Mouse (Mus musculus) ES-Bruce4 (cell line): Measurements from ENCODE around the gene Clcn2. TPM values are rescaled to one million over a fixed set of nuclear protein-coding genes. Genes with fewer than 3 reads are reported as not detected.
A peak's percentile ranks its signal among the peaks of the same experiment; 100 is the strongest.

Source experiments
- H3K27ac ChIP-seq: 2 replicates; pipeline ENCODE4 v1.5.1; 2012; ENCODE audit warnings: low read length, inconsistent platforms; ENCODE audit not compliant: insufficient read depth
- H3K27me3 ChIP-seq: 2 replicates; pipeline ENCODE4 v1.6.1; 2012; ENCODE audit warnings: mild to moderate bottlenecking, low read length, inconsistent platforms; ENCODE audit not compliant: control insufficient read depth, poor library complexity, insufficient read depth, severe bottlenecking
- H3K36me3 ChIP-seq: 2 replicates; pipeline ENCODE4 v1.6.1; 2012; ENCODE audit warnings: inconsistent platforms, mild to moderate bottlenecking, low read length, moderate library complexity; ENCODE audit not compliant: control insufficient read depth, poor library complexity, insufficient read depth, severe bottlenecking
- H3K4me1 ChIP-seq: one replicate; pipeline ENCODE4 v1.8.1; 2011; ENCODE audit warnings: low read length; ENCODE audit not compliant: control insufficient read depth, insufficient read depth
- H3K4me3 ChIP-seq: 2 replicates; pipeline ENCODE4 v1.5.1; 2011; ENCODE audit warnings: low read depth, mild to moderate bottlenecking, low read length
- H3K9ac ChIP-seq: 2 replicates; pipeline ENCODE4 v1.6.1; 2012; ENCODE audit warnings: low read depth, mild to moderate bottlenecking, inconsistent platforms; ENCODE audit not compliant: poor library complexity, severe bottlenecking
- H3K9me3 ChIP-seq: replicated peaks from 2 replicates; pipeline ENCODE4 v1.6.1; 2012; ENCODE audit warnings: mild to moderate bottlenecking, low read length, inconsistent platforms; ENCODE audit not compliant: control insufficient read depth, poor library complexity, insufficient read depth, severe bottlenecking
- CTCF ChIP-seq: IDR thresholded peaks from one replicate; pipeline ENCODE4 v1.8.1; 2011; ENCODE audit warnings: low read depth, low read length
- EP300 ChIP-seq: IDR thresholded peaks from 2 replicates; pipeline ENCODE4 v1.6.1; 2011; ENCODE audit warnings: low read depth, low read length; ENCODE audit not compliant: insufficient read depth
- POLR2A ChIP-seq: IDR thresholded peaks from one replicate; pipeline ENCODE4 v1.8.1; 2011; ENCODE audit warnings: low read length; ENCODE audit not compliant: insufficient read depth
- polyA plus RNA-seq: library from polyadenylated mRNA; stranded (reverse); fragments of >200 nt; gene quantifications from 2 replicates; pipeline ENCODE4 v1.2.4, GENCODE M21; 2011; ENCODE audit warnings: low read depth; ENCODE audit not compliant: missing spikeins, insufficient read depth, insufficient read length

Gene Clcn2
- polyA plus RNA-seq, 1 experiment: 8.8 TPM

DNA sequence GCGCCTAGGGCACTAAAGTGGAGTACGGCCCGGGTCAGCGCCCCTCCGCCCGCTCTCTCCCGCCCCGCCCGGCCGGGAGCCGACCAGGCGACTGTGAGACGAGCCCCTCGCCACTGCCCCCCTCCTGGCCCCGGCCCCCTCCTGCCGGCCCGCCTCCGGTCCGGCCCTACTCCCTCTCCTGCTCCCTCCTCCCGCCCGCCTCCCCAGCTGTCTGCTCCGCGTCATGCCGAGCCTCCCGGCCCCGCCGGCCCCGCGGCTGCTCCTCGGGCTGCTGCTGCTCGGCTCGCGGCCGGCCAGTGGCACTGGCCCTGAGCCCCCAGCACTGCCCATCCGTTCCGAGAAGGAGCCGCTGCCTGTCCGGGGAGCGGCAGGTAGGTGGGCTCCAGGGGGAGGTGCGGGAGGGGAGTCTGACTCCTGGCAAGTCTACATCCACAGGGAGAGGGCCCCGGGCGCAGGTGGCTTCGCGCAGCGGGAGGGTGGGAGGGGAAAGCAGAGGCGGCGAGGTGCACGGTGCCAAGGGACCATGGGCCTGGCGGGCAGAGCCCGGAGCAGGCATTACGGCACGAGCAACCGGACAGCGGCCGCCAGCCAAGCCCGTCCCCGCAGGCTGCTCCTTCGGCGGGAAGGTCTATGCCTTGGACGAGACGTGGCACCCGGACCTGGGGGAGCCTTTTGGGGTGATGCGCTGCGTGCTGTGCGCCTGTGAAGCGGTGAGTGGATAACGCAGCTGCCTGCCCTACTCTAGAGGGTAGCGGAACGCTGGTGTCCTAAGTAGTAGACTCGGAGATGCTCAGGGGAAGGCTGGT is 15.6 kb upstream of the Clcn2 start, which contains the start of gene Chrd:
Chrd (plus strand) TSS at position 203 of the 806 bp plus-strand sequence.
- H3K27me3 ChIP-seq: peaks cover 3% of the 10 kb centered on the region; the same call in 1 of the 2 replicates

DNA sequence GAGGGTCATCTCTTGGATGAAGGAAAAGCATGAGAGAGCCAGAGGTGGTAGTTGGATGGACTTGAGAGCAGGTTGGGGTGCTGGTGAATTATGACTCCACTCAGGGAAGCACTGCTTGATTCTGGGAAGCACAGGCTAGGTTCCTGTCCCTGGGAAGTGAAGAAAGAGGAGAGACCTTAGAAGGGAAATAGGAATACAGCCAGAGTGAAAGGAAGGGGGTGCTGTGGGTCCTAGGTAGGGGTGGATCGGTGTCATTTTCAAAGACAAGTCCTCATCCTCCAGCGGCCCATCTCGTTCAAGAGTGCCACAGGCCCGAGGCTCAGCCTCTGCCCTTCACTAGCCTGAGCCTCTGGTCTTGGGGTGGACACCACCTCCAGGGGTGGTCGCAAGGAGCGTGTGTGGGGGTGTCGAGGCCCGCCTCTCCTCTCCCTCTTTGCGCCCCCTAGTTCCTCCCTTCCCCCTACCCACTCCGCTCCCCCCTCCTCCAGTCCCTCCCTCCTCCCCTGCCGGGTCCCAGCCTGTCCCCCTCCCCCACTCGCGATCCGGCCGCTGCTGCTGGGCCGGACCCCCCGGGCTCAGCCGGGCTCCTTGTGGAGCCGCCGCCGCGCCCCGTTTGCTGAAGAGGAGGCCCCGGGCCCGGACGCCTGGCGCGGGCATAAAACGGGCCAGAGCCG is 14.8 kb upstream of the Clcn2 start:
- TF ChIP-seq CTCF (no peak), POLR2A (no peak), EP300 (no peak)
- Histone ChIP-seq H3K27ac (no peak overlapping the region), H3K9ac (peak overlapping the region; percentile 84), H3K27me3 (peaks cover 3% of the 10 kb centered on the region; the same call in 1 of the 2 replicates), H3K36me3 (no peaks in the 10 kb centered on the region), H3K4me1 (peaks cover 2% of the 10 kb centered on the region), H3K4me3 (peak overlapping the region; percentile 45), H3K9me3 (no peaks in the 10 kb centered on the region)

More for the DNA sequence above, 15.6 kb upstream of the Clcn2 start, which contains the start of gene Chrd:
- H3K36me3 ChIP-seq: no peaks in the 10 kb centered on the region
- peak within 1 kb of the TSS; percentile 45 for H3K4me3 ChIP-seq
- no peaks in the 10 kb centered on the region for H3K9me3 ChIP-seq
- TF ChIP-seq POLR2A (no peak), EP300 (no peak), CTCF (no peak)
- H3K4me1 ChIP-seq: peaks cover 2% of the 10 kb centered on the region
- H3K9ac ChIP-seq: peak within 1 kb of the TSS; percentile 84
- H3K27ac ChIP-seq: no peak within 1 kb of the TSS

DNA sequence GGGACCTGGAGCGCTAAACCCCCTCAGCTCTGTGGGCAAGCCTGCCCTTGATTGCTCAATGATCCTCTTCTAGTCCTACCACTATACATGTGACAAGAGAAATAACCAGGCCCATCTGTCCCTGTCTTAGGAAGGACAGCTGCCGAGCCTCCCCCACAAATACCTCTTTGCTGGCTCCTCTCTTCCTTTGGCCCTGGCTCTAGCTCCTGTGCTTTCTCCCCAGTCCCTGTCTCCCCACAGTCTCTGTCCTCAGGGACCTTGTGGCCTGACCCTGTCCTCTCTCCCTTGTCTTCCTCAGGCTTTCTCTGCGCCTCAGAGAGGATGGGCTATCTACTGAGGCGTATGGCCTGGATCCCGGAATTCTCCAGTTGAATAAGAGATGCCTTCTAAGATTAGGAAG is 14.1 kb upstream of the Clcn2 start:
- Histone ChIP-seq H3K4me1 (peaks cover 2% of the 10 kb centered on the region), H3K36me3 (no peaks in the 10 kb centered on the region), H3K27ac (no peak overlapping the region), H3K9me3 (no peaks in the 10 kb centered on the region), H3K27me3 (peaks cover 3% of the 10 kb centered on the region; the same call in 1 of the 2 replicates), H3K4me3 (no peak overlapping the region), H3K9ac (no peak overlapping the region)
- TF ChIP-seq EP300 (no peak), CTCF (no peak), POLR2A (no peak)

DNA sequence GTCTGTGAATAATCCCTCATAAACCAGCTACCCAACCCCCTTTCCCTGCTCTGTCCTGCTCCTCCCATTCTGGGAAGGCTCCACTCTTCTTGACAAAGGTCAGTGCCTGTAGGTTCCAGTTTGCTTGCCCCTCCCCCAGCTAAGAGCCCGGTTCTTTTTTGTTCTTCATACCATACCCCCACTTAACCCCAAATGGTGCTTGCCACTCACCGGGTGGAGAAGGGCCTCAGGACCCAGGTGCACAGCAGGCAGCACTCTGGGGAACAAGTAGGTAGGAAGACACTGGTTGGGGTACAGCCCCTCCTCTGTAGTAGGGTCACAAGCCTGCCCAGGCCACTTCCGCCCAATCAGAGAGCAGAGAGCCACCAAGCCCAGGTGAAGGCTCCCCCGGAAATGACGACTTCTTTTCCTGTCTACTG is 12.8 kb upstream of the Clcn2 start:
- peak overlapping the region; percentile 49; the same call in 1 of the 2 replicates for H3K9ac ChIP-seq
- peaks cover 3% of the 10 kb centered on the region; the same call in 1 of the 2 replicates for H3K27me3 ChIP-seq
- no peak for TF ChIP-seq CTCF
- TF ChIP-seq EP300: no peak
- TF ChIP-seq POLR2A: no peak
- H3K27ac ChIP-seq: 0 out of 2 replicates have a peak overlapping the region, but pooled peaks have one; percentile 48
- peaks cover 2% of the 10 kb centered on the region for H3K4me1 ChIP-seq
- H3K9me3 ChIP-seq: no peaks in the 10 kb centered on the region
- peak overlapping the region; percentile 54 for H3K4me3 ChIP-seq
- peaks cover 3% of the 10 kb centered on the region; the same call in 1 of the 2 replicates for H3K36me3 ChIP-seq

DNA sequence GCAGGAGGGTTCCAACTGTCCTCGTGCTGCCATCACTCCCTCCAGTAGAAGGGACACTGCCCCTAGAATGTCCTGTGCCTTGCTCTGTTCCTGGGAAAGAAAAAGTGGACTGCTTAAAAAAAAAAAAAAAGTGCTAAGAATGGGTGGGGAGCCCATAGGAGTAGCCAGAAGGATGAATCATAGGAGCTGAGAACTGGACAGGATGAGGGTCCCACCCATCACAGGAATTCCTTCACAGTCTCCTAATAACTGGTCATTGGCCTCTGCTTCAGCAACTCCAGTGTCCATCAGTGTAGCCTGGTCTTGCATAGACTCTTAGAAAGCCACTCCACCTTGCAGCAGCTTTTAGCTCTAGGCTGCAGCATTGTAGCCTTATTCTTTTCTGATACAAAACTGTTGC is 8.8 kb upstream of the Clcn2 start:
- no peaks in the 10 kb centered on the region for H3K27me3 ChIP-seq
- no peak for TF ChIP-seq CTCF
- TF ChIP-seq EP300: no peak
- TF ChIP-seq POLR2A: no peak
- no peaks in the 10 kb centered on the region for H3K4me1 ChIP-seq
- no peak overlapping the region for H3K9ac ChIP-seq
- H3K4me3 ChIP-seq: no peak overlapping the region
- H3K36me3 ChIP-seq: peaks cover 14% of the 10 kb centered on the region
- no peak overlapping the region for H3K27ac ChIP-seq
- H3K9me3 ChIP-seq: no peaks in the 10 kb centered on the region

DNA sequence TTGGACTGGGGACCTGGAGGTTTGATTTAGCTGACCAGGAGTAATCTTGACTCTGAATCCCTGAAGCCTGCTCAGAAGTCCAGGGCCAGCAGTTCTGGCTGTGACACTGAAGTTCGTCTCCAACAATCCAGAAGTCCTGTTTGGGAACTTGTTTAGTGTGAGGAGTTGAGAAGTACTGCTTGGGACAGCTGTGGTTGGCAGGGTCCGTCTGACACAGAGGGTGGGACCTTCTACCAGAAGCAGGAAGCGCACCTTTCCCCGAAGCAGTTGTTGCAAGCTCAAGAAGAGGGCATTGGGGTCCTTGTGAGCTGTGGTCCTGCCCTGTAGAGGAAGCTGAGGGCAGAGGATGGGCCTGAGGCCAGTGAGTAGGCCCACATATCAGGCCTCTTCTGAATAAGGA is 8.2 kb upstream of the Clcn2 start:
- Histone ChIP-seq H3K9me3 (no peaks in the 10 kb centered on the region), H3K4me1 (no peaks in the 10 kb centered on the region), H3K4me3 (no peak overlapping the region), H3K27ac (no peak overlapping the region), H3K36me3 (peaks cover 16% of the 10 kb centered on the region), H3K27me3 (no peaks in the 10 kb centered on the region), H3K9ac (no peak overlapping the region)
- no peak for TF ChIP-seq POLR2A
- no peak for TF ChIP-seq CTCF
- no peak for TF ChIP-seq EP300
